Mouse (Mus musculus): ENCODE measurements around the gene Glcci1. TPM values are rescaled to one million over a fixed set of nuclear protein-coding genes. Genes with fewer than 3 reads are reported as not detected.

The Glcci1 gene
- polyA plus RNA-seq, 1 experiment from 2014 or later, result 17.6 TPM

DNA sequence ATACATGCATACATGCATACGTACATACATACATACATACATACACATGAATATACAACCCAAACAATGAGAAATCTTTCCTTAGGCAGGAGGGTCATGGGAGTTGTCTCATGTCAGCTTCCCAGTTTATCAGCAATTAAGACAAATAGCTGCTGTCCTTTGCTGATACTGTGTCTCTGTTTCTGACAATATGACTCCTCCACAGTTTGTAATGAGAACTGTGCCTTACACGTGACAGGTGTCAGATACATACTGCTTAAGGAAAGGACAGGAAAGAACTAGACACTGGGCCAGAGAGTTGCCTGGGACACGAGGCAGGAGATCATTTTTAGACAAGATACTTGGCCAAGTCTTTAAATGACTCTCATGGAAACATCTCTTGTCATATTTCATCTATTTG, 35.1 kb upstream of the Glcci1 start:
- no peaks in the 10 kb centered on the region for H3K9me3 ChIP-seq (ENCODE audit: control insufficient read depth, low read length)
- H3K27ac ChIP-seq (ENCODE audit: low read depth, low read length), result no peak overlapping the region
- H3K36me3 ChIP-seq (ENCODE audit: control insufficient read depth, insufficient read depth, low read length), result no peaks in the 10 kb centered on the region
- WGBS, result 51% methylated on average over 3 of the region's 3 CpGs
- ATAC-seq (ENCODE audit: low FRiP score, low TSS enrichment), result no peak
- no peak overlapping the region for H3K9ac ChIP-seq (ENCODE audit: low read depth, low read length)
- H3K4me2 ChIP-seq (replicated peaks; ENCODE audit: low read depth, low read length), result no peak overlapping the region
- H3K4me3 ChIP-seq (ENCODE audit: low read length), result no peak overlapping the region
- H3K27me3 ChIP-seq (ENCODE audit: control insufficient read depth, insufficient read depth, low read length), result no peaks in the 10 kb centered on the region
- no peaks in the 10 kb centered on the region for H3K4me1 ChIP-seq (ENCODE audit: control insufficient read depth, insufficient read depth, low read length)

DNA sequence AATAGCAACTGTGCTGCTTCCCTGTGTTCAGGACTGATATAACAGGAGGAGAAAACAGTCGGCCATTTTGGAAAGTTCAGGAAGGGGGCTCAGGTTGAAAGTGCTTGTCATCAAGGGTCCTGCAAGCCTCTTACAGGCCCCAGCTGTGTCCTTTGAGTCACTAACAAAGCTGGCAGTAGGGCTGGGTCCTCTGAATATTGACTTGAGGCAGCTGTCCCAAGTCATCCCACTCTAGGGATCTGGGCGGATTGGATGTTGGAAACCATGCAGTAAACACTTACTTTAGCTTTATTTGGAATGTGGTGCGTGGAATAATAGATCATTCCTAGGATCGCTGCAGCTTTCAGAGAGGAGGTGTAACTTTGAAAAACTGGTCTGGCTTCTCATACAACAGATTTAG, 34.6 kb upstream of the Glcci1 start:
- Histone ChIP-seq H3K27me3 (ENCODE audit: control insufficient read depth, insufficient read depth, low read length) (no peaks in the 10 kb centered on the region), H3K27ac (ENCODE audit: low read depth, low read length) (no peak overlapping the region), H3K36me3 (ENCODE audit: control insufficient read depth, insufficient read depth, low read length) (no peaks in the 10 kb centered on the region), H3K4me1 (ENCODE audit: control insufficient read depth, insufficient read depth, low read length) (no peaks in the 10 kb centered on the region), H3K9ac (ENCODE audit: low read depth, low read length) (no peak overlapping the region), H3K4me2 (replicated peaks; ENCODE audit: low read depth, low read length) (no peak overlapping the region), H3K9me3 (ENCODE audit: control insufficient read depth, low read length) (no peaks in the 10 kb centered on the region), H3K4me3 (ENCODE audit: low read length) (no peak overlapping the region)
- whole genome bisulfite sequencing, result 71% methylated on average over 4 of the region's 4 CpGs
- ATAC-seq (ENCODE audit: low FRiP score, low TSS enrichment), result 0 out of 2 replicates have a peak, but pooled peaks have one; percentile 43

DNA sequence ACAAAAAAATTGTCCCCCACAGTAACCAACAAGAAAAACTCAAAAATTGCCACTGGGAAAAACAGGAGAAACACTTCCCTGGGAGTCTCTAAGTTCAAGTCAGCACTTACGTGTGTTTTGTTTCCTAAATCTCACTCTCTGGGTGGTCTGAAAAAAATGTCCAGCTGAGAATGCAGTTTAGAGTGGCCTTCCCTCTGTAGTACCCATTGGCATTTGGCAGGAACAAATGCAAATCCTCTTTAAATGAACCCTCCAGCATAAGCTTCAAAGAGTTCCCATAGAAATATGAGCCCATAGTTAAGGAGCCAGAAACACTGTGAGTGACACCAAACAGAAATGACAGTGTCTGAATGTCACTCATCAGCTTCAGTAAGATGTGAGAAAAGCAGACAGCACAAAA, 30.2 kb upstream of the Glcci1 start:
- no peak overlapping the region for H3K4me3 ChIP-seq (ENCODE audit: low read length)
- H3K4me1 ChIP-seq (ENCODE audit: control insufficient read depth, insufficient read depth, low read length), result no peaks in the 10 kb centered on the region
- H3K27ac ChIP-seq (ENCODE audit: low read depth, low read length), result no peak overlapping the region
- no peak overlapping the region for H3K9ac ChIP-seq (ENCODE audit: low read depth, low read length)
- no peak overlapping the region for H3K4me2 ChIP-seq (replicated peaks; ENCODE audit: low read depth, low read length)
- 41% methylated on average over 1 of the region's 1 CpGs for WGBS
- H3K36me3 ChIP-seq (ENCODE audit: control insufficient read depth, insufficient read depth, low read length), result no peaks in the 10 kb centered on the region
- H3K9me3 ChIP-seq (ENCODE audit: control insufficient read depth, low read length), result no peaks in the 10 kb centered on the region
- no peak for ATAC-seq (ENCODE audit: low FRiP score, low TSS enrichment)
- no peaks in the 10 kb centered on the region for H3K27me3 ChIP-seq (ENCODE audit: control insufficient read depth, insufficient read depth, low read length)

DNA sequence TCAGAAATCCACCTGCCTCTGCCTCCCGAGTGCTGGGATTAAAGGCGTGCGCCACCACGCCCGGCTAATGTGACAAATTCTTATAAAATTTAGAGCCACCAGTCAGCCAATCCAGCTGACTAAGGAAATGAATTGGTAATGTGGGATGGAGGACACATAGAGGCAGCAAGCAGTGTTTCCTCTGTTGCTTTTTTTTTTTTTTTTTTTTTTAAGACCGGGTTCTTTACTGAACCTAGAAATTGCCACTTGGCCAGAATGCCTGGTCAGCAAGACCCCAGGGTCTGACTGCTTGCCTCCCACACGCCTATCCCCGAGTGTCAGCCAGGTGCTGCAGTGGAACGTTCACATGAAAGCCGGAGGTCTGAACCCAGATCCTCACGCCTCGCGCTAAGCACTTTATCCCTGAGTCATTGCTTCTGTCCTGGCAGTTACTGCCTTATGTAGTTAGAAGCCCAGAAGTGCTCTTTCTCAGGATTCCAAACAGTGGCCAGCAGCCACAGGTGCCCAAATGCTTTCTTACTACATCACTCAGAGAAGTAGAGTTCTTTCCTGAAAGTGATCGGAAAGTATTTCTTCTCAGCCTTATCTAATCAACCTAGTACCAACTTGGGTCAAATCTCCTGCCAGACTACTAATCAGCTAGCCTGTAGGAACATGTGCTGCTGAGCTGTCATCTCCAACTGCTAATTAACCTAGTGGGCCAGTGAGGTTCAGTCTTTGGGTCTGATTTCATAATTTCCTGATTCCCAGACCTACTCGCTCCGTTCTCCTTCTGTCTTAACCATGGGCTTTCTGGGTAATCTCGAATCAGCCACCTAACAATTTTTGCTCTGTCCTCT, 24.7 kb upstream of the Glcci1 start:
- 89% methylated on average over 17 of the region's 17 CpGs for WGBS
- ATAC-seq (ENCODE audit: low FRiP score, low TSS enrichment), result no peak

DNA sequence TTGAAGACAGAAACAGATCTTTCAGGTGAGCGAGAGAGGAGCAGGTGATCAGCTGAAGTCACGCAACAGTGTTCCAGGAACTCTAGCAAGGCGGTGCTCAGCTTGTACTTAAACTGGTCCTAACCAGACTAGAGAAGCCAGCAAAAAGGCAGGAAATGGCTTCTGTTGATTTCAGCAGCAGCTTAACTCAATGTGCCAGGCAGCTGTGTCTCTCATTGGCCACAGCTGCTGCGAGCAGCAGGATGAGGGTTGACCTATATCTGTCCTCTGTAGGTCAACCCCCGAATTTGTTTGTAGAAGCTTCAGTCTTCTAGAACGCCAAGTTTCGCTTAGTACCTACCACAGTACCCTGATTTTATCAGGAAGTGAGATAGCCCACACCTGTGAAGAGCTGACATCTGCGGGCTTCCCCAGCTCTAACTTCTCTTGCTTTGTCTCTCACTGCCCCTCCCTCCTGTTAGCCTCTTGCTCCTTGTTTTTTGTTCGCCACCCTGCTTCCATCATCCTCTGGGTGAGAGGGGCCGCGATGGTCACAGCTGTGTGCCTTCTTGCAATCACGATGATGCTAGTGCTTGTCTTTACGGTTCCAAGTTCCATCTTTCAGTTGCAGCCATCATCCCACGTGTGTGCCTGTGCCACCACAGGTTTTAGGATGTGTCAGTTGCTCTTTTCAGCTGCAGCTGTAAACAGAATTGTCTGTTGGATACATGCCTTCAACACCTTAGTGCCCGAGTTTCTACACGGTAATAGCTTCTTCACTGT, 23.8 kb upstream of the Glcci1 start:
- 0 out of 2 replicates have a peak, but pooled peaks have one; percentile 24 for ATAC-seq (ENCODE audit: low FRiP score, low TSS enrichment)

More for the DNA sequence above, 24.7 kb upstream of the Glcci1 start:
- Histone ChIP-seq H3K9me3 (ENCODE audit: control insufficient read depth, low read length) (no peaks in the 10 kb centered on the region), H3K4me1 (ENCODE audit: control insufficient read depth, insufficient read depth, low read length) (peaks cover 3% of the 10 kb centered on the region; the same call in 1 of the 2 replicates), H3K27me3 (ENCODE audit: control insufficient read depth, insufficient read depth, low read length) (no peaks in the 10 kb centered on the region), H3K36me3 (ENCODE audit: control insufficient read depth, insufficient read depth, low read length) (no peaks in the 10 kb centered on the region), H3K4me3 (ENCODE audit: low read length) (no peak overlapping the region), H3K9ac (ENCODE audit: low read depth, low read length) (no peak overlapping the region), H3K4me2 (replicated peaks; ENCODE audit: low read depth, low read length) (no peak overlapping the region), H3K27ac (ENCODE audit: low read depth, low read length) (no peak overlapping the region)

DNA sequence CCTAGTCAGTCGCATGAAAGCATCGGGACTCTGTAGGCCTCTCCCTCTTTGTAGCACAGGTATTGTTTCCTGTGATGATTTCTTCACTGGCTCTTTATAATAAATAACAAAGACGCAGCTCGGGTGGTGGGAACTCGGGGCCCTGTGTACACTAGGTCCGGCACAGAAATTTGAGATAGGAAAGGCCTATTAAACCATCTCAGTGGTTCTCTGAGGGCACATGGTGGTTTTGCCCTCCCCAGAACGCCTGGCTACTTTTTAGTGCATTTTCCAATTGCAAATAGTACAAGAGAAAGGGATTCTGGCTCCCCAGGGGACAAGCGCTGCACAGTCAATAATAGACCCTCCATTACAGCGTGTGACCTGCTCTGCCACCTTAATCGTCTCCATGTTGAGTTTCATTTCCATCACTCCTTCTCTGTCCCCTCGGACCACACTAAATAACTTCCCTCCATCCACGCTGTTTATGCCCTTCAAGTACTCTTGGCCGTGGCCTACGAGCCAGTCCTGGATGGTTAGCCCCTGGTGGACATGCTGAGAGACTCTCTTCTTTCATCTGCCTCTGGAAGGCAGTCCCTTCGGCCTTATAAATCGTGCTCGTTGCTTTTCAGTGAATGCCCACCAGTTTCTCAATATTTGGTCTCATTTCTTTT, 22.9 kb upstream of the Glcci1 start:
- ATAC-seq (ENCODE audit: low FRiP score, low TSS enrichment), result no peak

More for the DNA sequence above, 23.8 kb upstream of the Glcci1 start:
- no peak overlapping the region for H3K27ac ChIP-seq (ENCODE audit: low read depth, low read length)
- no peaks in the 10 kb centered on the region for H3K36me3 ChIP-seq (ENCODE audit: control insufficient read depth, insufficient read depth, low read length)
- no peak overlapping the region for H3K9ac ChIP-seq (ENCODE audit: low read depth, low read length)
- no peak overlapping the region for H3K4me2 ChIP-seq (replicated peaks; ENCODE audit: low read depth, low read length)
- WGBS, result 83% methylated on average over 16 of the region's 16 CpGs
- H3K4me1 ChIP-seq (ENCODE audit: control insufficient read depth, insufficient read depth, low read length), result peaks cover 3% of the 10 kb centered on the region; the same call in 1 of the 2 replicates
- no peak overlapping the region for H3K4me3 ChIP-seq (ENCODE audit: low read length)
- no peaks in the 10 kb centered on the region for H3K9me3 ChIP-seq (ENCODE audit: control insufficient read depth, low read length)
- H3K27me3 ChIP-seq (ENCODE audit: control insufficient read depth, insufficient read depth, low read length), result no peaks in the 10 kb centered on the region; the same call in 1 of the 2 replicates

DNA sequence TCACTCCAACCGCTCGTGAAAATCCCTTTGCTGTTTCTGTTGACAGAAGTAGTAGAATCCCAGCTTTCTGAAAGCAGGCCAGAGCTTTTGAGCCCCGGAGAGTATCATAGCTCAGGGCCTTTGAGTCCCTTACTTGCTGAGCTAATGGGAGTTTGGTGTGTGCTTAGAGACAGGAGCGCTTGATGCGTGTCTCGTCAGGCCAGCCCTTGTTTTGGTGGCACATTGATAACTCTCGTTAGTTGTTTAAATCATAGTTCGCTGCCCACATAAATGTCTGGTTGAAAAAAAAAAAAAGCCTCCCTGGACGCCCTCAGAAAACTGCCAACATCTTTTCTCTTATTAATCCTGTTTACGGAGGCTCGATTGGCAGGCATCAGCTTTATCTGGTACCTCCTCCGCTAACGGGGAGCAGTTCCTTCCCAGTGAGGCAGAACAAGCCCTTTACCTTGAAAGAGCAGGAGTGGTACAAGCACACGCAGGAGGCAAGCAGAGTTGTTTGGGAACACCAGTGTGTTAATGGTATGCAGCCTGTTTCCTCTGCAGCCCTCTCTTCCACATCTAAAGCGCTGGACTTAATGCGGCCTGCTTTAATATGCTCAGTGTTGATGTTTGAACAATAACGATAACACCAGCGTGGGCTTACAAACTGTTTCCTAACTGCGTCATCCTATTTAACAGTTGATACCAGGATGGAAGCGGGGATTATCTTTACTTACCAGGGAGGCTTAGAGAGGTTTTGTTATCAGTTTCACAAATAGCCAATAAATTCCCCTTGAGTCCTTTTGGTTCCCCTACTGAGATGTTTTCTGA, 22.2 kb upstream of the Glcci1 start:
- Histone ChIP-seq H3K4me2 (replicated peaks; ENCODE audit: low read depth, low read length) (no peak overlapping the region), H3K27me3 (ENCODE audit: control insufficient read depth, insufficient read depth, low read length) (no peaks in the 10 kb centered on the region; the same call in 1 of the 2 replicates), H3K4me3 (ENCODE audit: low read length) (no peak overlapping the region), H3K9me3 (ENCODE audit: control insufficient read depth, low read length) (no peaks in the 10 kb centered on the region), H3K9ac (ENCODE audit: low read depth, low read length) (no peak overlapping the region), H3K27ac (ENCODE audit: low read depth, low read length) (no peak overlapping the region), H3K36me3 (ENCODE audit: control insufficient read depth, insufficient read depth, low read length) (no peaks in the 10 kb centered on the region), H3K4me1 (ENCODE audit: control insufficient read depth, insufficient read depth, low read length) (peaks cover 3% of the 10 kb centered on the region; the same call in 1 of the 2 replicates)
- ATAC-seq (ENCODE audit: low FRiP score, low TSS enrichment), result no peak
- 71% methylated on average over 20 of the region's 20 CpGs for WGBS

More for the DNA sequence above, 22.9 kb upstream of the Glcci1 start:
- H3K27ac ChIP-seq (ENCODE audit: low read depth, low read length), result no peak overlapping the region
- 85% methylated on average over 17 of the region's 17 CpGs for WGBS
- no peak overlapping the region for H3K9ac ChIP-seq (ENCODE audit: low read depth, low read length)
- no peaks in the 10 kb centered on the region; the same call in 1 of the 2 replicates for H3K27me3 ChIP-seq (ENCODE audit: control insufficient read depth, insufficient read depth, low read length)
- no peaks in the 10 kb centered on the region for H3K36me3 ChIP-seq (ENCODE audit: control insufficient read depth, insufficient read depth, low read length)
- H3K4me1 ChIP-seq (ENCODE audit: control insufficient read depth, insufficient read depth, low read length), result peaks cover 3% of the 10 kb centered on the region; the same call in 1 of the 2 replicates
- H3K9me3 ChIP-seq (ENCODE audit: control insufficient read depth, low read length), result no peaks in the 10 kb centered on the region
- H3K4me3 ChIP-seq (ENCODE audit: low read length), result no peak overlapping the region
- H3K4me2 ChIP-seq (replicated peaks; ENCODE audit: low read depth, low read length), result no peak overlapping the region

DNA sequence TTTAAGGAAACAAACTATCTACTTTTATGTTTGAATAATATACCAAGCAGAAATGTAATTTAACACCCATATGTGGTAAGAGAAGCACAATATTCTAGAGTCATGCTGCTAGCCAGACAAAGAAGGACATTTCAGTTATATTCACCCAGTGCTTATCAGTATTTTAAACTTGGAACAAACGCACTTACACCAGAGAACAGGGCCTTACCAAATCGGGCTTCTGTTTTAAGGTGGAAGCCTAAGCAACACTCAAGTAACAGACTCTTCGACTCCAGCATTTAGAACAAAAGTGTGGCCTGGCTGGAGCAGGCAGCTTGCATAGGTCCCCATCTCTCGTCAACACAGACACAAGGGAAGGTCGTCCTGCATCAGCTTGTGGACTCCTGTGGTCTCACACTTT, 21.2 kb upstream of the Glcci1 start:
- Histone ChIP-seq H3K4me3 (ENCODE audit: low read length) (no peak overlapping the region), H3K4me1 (ENCODE audit: control insufficient read depth, insufficient read depth, low read length) (peaks cover 3% of the 10 kb centered on the region; the same call in 1 of the 2 replicates), H3K27ac (ENCODE audit: low read depth, low read length) (no peak overlapping the region), H3K9ac (ENCODE audit: low read depth, low read length) (no peak overlapping the region), H3K27me3 (ENCODE audit: control insufficient read depth, insufficient read depth, low read length) (no peaks in the 10 kb centered on the region; the same call in 1 of the 2 replicates), H3K4me2 (replicated peaks; ENCODE audit: low read depth, low read length) (no peak overlapping the region), H3K9me3 (ENCODE audit: control insufficient read depth, low read length) (no peaks in the 10 kb centered on the region), H3K36me3 (ENCODE audit: control insufficient read depth, insufficient read depth, low read length) (no peaks in the 10 kb centered on the region)
- 69% methylated on average over 5 of the region's 5 CpGs for WGBS
- no peak for ATAC-seq (ENCODE audit: low FRiP score, low TSS enrichment)
